Mouse (Mus musculus): ENCODE data around the gene Tmem130. TPM values are rescaled to one million over a fixed set of nuclear protein-coding genes. Genes with fewer than 3 reads are reported as not detected.

The Tmem130 gene
- polyA plus RNA-seq, 1 experiment, result 0.22 TPM

DNA sequence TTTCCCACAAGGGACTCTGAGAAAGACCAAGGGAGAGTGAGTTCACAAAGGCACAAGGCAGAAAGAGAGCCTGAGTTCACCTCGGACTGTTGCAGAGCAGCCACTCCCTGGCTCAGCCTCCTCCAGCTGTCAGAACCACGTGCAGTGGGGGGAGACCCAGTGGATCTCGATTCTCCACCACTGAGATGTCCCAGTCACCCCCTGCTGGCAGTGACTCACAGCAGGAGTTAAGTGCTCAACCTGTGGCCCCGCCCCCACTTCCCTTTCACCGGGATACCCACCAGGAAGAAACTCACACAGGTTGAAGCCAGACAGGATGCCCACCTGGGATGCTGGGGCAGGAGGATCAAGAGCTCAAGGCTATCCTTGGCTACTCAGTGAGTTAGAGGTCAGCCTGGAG lies 9.2 kb downstream of the Tmem130 start:
- 10% methylated on average over 5 of the region's 5 CpGs for WGBS
- Histone ChIP-seq H3K4me1 (ENCODE audit: control insufficient read depth, insufficient read depth, low read length) (no peaks in the 10 kb centered on the region), H3K4me3 (replicated peaks; ENCODE audit: extremely low read depth, low read depth, low read length) (no peak overlapping the region)
- peak; percentile 11 for DNase-seq
- TF ChIP-seq CTCF (IDR thresholded peaks at IDR 0.05; ENCODE audit: insufficient read depth, low read length) (no peak), POLR2A (IDR thresholded peaks at IDR 0.05; ENCODE audit: borderline replicate concordance, extremely low read depth, low read depth, low read length) (no peak)

- no peak for TF ChIP-seq CTCF (IDR thresholded peaks at IDR 0.05; ENCODE audit: insufficient read depth, low read length)
- 80% methylated on average over 14 of the region's 14 CpGs for WGBS
- Histone ChIP-seq H3K4me3 (replicated peaks; ENCODE audit: extremely low read depth, low read depth, low read length) (no peak overlapping the region), H3K4me1 (ENCODE audit: control insufficient read depth, insufficient read depth, low read length) (no peaks in the 10 kb centered on the region)
- DNase-seq, result no peak
These were observed 24.5 kb downstream of the Tmem130 start for GRCm38 (mm10) chr5:144737101-144737500.

- WGBS, result 30% methylated on average over 8 of the region's 8 CpGs
These were observed 26.7 kb downstream of the Tmem130 start for GRCm38 (mm10) chr5:144734949-144735348.

DNA sequence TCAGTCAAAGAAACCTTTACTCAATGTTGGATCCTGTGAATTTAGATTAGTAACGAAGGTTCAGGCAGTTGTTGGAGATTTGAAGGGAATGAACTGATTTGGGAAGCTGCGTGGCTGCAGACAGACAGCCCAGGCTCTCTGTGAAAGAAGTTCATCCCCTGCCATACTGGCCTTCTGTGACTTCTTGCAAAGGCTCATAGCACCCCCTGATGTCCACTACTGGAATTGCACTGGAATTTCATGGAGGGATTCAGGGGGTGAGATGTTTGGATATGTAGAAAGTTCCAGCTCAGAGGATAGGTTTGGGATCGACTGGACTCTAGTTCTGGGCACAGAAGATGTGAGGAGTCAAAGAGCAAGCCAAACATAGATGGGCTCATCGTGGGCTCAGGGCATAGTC lies 27.7 kb downstream of the Tmem130 start:
- no peaks in the 10 kb centered on the region for H3K4me1 ChIP-seq (ENCODE audit: control insufficient read depth, insufficient read depth, low read length)
- DNase-seq, result peak; percentile 32

More at GRCm38 (mm10) chr5:144734949-144735348, 26.7 kb downstream of the Tmem130 start:
- DNase-seq, result peak; percentile 70
- TF ChIP-seq CTCF (IDR thresholded peaks at IDR 0.05; ENCODE audit: insufficient read depth, low read length), result peak; percentile 93
- no peak for TF ChIP-seq POLR2A (IDR thresholded peaks at IDR 0.05; ENCODE audit: borderline replicate concordance, extremely low read depth, low read depth, low read length)
- H3K4me3 ChIP-seq (replicated peaks; ENCODE audit: extremely low read depth, low read depth, low read length), result no peak overlapping the region
- H3K4me1 ChIP-seq (ENCODE audit: control insufficient read depth, insufficient read depth, low read length), result no peaks in the 10 kb centered on the region

DNA sequence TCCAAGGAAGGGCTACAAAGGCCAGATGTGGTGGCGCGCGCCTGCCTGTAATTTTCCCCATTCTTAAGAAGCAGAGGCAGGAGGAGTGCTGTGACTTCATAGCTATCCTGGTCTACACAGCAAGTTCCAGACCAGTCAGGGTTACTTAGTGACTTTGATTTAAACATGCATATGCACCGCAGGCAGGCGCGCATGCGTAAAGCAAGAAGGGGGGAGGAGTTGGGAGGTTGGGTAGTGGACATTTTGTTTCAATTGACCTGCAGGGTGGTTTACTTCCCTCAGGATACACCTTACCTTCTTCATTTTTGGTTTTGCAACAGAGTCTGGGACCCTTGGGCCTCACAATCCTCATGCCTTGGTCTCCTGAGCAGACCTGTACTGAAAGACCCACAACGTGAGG lies 32.4 kb downstream of the Tmem130 start:
- Histone ChIP-seq H3K4me1 (ENCODE audit: control insufficient read depth, insufficient read depth, low read length) (no peaks in the 10 kb centered on the region), H3K4me3 (replicated peaks; ENCODE audit: extremely low read depth, low read depth, low read length) (no peak overlapping the region)
- no peak for TF ChIP-seq POLR2A (IDR thresholded peaks at IDR 0.05; ENCODE audit: borderline replicate concordance, extremely low read depth, low read depth, low read length)
- TF ChIP-seq CTCF (IDR thresholded peaks at IDR 0.05; ENCODE audit: insufficient read depth, low read length), result no peak
- DNase-seq, result no peak
- 84% methylated on average over 8 of the region's 8 CpGs for WGBS

More for the DNA sequence above, 27.7 kb downstream of the Tmem130 start:
- WGBS, result 24% methylated on average over 4 of the region's 4 CpGs
- H3K4me3 ChIP-seq (replicated peaks; ENCODE audit: extremely low read depth, low read depth, low read length), result no peak overlapping the region
- no peak for TF ChIP-seq POLR2A (IDR thresholded peaks at IDR 0.05; ENCODE audit: borderline replicate concordance, extremely low read depth, low read depth, low read length)
- TF ChIP-seq CTCF (IDR thresholded peaks at IDR 0.05; ENCODE audit: insufficient read depth, low read length), result peak; percentile 43; the same call in 1 of the 2 replicates

DNA sequence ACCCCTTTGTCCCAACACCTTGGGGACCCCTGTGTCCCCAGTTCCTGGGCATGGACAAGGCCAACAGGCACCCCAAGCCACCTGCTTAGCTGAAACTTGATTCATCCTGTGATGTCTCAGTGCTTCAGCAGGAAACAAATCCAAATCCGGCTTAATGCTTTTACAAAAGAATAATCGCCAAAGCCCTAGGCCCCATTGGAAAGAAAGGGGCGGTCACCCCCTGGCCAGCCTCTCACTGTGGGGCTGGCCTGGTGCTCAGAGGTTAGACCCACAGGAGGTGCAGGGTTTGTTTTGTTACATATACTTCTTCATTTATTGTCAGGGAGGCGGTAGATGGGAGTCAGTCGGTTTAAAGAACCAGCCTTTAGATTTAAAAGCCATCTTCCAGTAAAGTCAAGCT lies 33.4 kb downstream of the Tmem130 start:
- Histone ChIP-seq H3K4me3 (replicated peaks; ENCODE audit: extremely low read depth, low read depth, low read length) (no peak overlapping the region), H3K4me1 (ENCODE audit: control insufficient read depth, insufficient read depth, low read length) (no peaks in the 10 kb centered on the region)
- no peak for DNase-seq
- TF ChIP-seq POLR2A (IDR thresholded peaks at IDR 0.05; ENCODE audit: borderline replicate concordance, extremely low read depth, low read depth, low read length) (no peak), CTCF (IDR thresholded peaks at IDR 0.05; ENCODE audit: insufficient read depth, low read length) (no peak)
- WGBS, result 46% methylated on average over 5 of the region's 5 CpGs

DNA sequence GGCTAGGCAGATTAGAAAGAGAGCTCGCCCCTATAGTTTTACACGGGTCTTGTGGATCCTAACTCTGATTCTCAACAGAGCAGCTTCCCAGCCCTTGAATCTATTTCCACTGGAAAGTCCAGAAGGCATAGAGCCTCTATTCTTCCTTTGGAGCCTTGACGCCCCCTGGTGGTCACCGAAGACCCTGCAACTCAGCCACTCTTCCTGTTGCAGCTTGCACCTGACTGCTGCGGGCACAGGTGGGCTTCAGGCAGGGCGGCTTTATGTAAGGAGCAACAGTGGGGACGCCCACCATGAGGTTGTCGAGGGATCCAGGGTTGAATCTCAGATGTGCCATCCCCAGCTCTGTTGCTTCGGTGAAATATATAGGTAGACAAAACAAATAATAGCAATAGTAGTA lies 34.5 kb downstream of the Tmem130 start:
- peak; percentile 57 for DNase-seq
- TF ChIP-seq POLR2A (IDR thresholded peaks at IDR 0.05; ENCODE audit: borderline replicate concordance, extremely low read depth, low read depth, low read length) (no peak), CTCF (IDR thresholded peaks at IDR 0.05; ENCODE audit: insufficient read depth, low read length) (peak; percentile 70)
- 6% methylated on average over 9 of the region's 9 CpGs for WGBS
- Histone ChIP-seq H3K4me3 (replicated peaks; ENCODE audit: extremely low read depth, low read depth, low read length) (no peak overlapping the region), H3K4me1 (ENCODE audit: control insufficient read depth, insufficient read depth, low read length) (no peaks in the 10 kb centered on the region)

DNA sequence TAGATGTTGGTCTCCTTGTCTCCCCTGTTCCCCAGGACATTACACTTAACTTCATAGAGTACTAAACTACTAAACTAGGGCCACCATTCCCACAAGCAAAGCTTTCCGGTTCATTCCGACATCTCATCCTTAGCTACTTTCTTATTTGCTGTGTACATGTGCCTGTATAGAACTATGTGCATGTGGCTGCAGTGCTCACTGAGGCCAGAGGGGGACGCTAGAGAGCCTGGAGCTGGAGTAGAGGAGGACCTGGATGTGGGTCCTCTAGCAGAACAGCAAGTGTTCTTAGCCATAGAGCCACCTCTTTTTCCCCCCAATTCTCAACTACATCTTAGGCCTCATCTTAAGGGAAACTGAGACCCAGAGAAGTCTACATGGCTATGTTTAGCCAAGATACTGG lies 36.1 kb downstream of the Tmem130 start:
- H3K4me1 ChIP-seq (ENCODE audit: control insufficient read depth, insufficient read depth, low read length), result no peaks in the 10 kb centered on the region
- DNase-seq, result no peak
- H3K4me3 ChIP-seq (replicated peaks; ENCODE audit: extremely low read depth, low read depth, low read length), result no peak overlapping the region
- no peak for TF ChIP-seq POLR2A (IDR thresholded peaks at IDR 0.05; ENCODE audit: borderline replicate concordance, extremely low read depth, low read depth, low read length)
- 0 out of 2 replicates have a peak, but pooled peaks have one; percentile 3 for TF ChIP-seq CTCF (IDR thresholded peaks at IDR 0.05; ENCODE audit: insufficient read depth, low read length)
- 75% methylated on average over 3 of the region's 3 CpGs for WGBS

DNA sequence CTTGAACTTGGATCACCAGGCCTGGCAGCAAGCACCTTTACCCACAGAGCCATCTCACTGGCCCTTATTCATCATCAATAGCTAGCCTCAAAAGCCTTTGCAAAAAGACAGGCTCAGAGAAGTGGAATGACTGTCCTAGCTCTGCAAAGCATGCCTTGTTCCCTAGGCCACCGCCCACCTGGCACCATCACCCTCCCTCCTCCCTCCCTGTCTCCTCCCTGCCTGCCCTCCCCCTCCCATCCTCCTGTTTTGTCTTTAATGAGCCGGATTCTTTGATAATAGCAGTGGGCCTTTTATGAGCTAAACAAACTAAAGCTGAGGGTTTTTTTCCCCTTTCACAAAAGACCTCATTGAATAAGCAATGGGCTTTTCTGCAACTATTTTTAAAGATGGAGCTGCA lies 36.7 kb downstream of the Tmem130 start:
- H3K4me3 ChIP-seq (replicated peaks; ENCODE audit: extremely low read depth, low read depth, low read length), result no peak overlapping the region
- TF ChIP-seq CTCF (IDR thresholded peaks at IDR 0.05; ENCODE audit: insufficient read depth, low read length), result no peak
- TF ChIP-seq POLR2A (IDR thresholded peaks at IDR 0.05; ENCODE audit: borderline replicate concordance, extremely low read depth, low read depth, low read length), result no peak
- WGBS, result 50% methylated on average over 2 of the region's 2 CpGs
- DNase-seq, result no peak
- no peaks in the 10 kb centered on the region for H3K4me1 ChIP-seq (ENCODE audit: control insufficient read depth, insufficient read depth, low read length)

DNA sequence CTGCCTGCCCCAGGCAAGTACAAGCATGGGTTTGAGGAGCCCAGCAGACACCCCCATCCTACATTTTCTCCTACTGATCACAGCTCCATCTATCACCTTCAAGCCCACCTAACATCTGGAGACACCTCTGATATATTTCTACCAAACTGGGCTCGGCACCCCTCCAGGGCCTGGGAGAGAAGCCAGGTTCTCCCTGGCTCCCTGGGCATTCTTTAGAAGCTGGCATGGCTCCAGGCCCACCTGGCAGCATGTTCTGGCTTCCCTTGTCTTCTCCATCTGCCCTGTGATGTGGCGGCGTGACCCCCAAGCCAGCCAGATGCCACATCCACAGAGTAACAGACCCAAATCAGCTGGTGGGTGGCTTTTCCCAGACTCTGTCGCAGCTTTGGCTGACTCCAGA lies 41.3 kb downstream of the Tmem130 start:
- DNase-seq, result no peak
- no peaks in the 10 kb centered on the region for H3K4me1 ChIP-seq (ENCODE audit: control insufficient read depth, insufficient read depth, low read length)
- H3K4me3 ChIP-seq (replicated peaks; ENCODE audit: extremely low read depth, low read depth, low read length), result no peak overlapping the region
- no peak for TF ChIP-seq CTCF (IDR thresholded peaks at IDR 0.05; ENCODE audit: insufficient read depth, low read length)
- TF ChIP-seq POLR2A (IDR thresholded peaks at IDR 0.05; ENCODE audit: borderline replicate concordance, extremely low read depth, low read depth, low read length), result no peak
- WGBS, result 65% methylated on average over 4 of the region's 4 CpGs
